Mouse (Mus musculus) forebrain, embryonic 15.5 days (tissue): ENCODE data around the gene Glb1l2. TPM values are rescaled to one million over a fixed set of nuclear protein-coding genes. Genes with fewer than 3 reads are reported as not detected.

Source experiments
- ATAC-seq: fragments of 200-750 bp; cut with Nextera tagmentation; replicated peaks from 2 replicates; pipeline ENCODE4 v1.8.0; 2017; ENCODE audit warnings: mild to moderate bottlenecking, moderate TSS enrichment, moderate library complexity
- H3K27ac ChIP-seq: fragments of 300-500 bp; sonication (generic); replicated peaks from 2 replicates; pipeline ENCODE4 v1.5.1; 2015; ENCODE audit warnings: mild to moderate bottlenecking, inconsistent platforms
- H3K27me3 ChIP-seq: fragments of 300-500 bp; sonication (generic); 2 replicates; pipeline ENCODE4 v1.6.1; 2015; ENCODE audit warnings: inconsistent platforms
- H3K36me3 ChIP-seq: fragments of 300-500 bp; sonication (generic); 2 replicates; pipeline ENCODE4 v1.6.1; 2015; ENCODE audit warnings: mild to moderate bottlenecking, inconsistent platforms
- H3K4me1 ChIP-seq: fragments of 300-500 bp; sonication (generic); 2 replicates; pipeline ENCODE4 v1.6.1; 2015; ENCODE audit warnings: inconsistent platforms
- H3K4me2 ChIP-seq: fragments of 300-500 bp; sonication (generic); replicated peaks from 2 replicates; pipeline ENCODE4 v1.6.1; 2015; ENCODE audit warnings: mild to moderate bottlenecking, inconsistent platforms
- H3K4me3 ChIP-seq: fragments of 300-500 bp; sonication (generic); 2 replicates; pipeline ENCODE4 v1.5.1; 2015; ENCODE audit warnings: mild to moderate bottlenecking, inconsistent platforms
- H3K9ac ChIP-seq: fragments of 300-500 bp; sonication (generic); replicated peaks from 2 replicates; pipeline ENCODE4 v1.6.1; 2015; ENCODE audit warnings: mild to moderate bottlenecking, inconsistent platforms
- H3K9me3 ChIP-seq: fragments of 300-500 bp; sonication (generic); 2 replicates; pipeline ENCODE4 v1.6.1; 2016; ENCODE audit warnings: inconsistent platforms
- WGBS: fragments of 180-500 bp; shearing (Covaris S2); methylation state at CpG from one replicate; pipeline ENCODE4 v1.1.7; 2015; ENCODE audit warnings: mixed read lengths; 5-methylcytosine and 5-hydroxymethylcytosine counted together
- polyA plus RNA-seq: library from polyadenylated mRNA; unstranded; fragments of >200 nt; fragmentation: Nextera tagmentation; extraction: Ambion mirVana; gene quantifications from 2 replicates; pipeline ENCODE4 v1.2.1, GENCODE M21; 2015

The Glb1l2 gene
- polyA plus RNA-seq, 1 experiment from 2014 or later, result 2.2 TPM

GRCm38 (mm10) chr9:26775700-26776099, 30.6 kb downstream of the Glb1l2 start:
- H3K4me3 ChIP-seq, result no peak overlapping the region
- H3K9ac ChIP-seq, result no peak overlapping the region
- H3K27me3 ChIP-seq, result no peaks in the 10 kb centered on the region
- H3K4me1 ChIP-seq, result no peaks in the 10 kb centered on the region
- H3K36me3 ChIP-seq, result no peaks in the 10 kb centered on the region
- 87% methylated on average over 2 of the region's 2 CpGs for WGBS
- no peaks in the 10 kb centered on the region for H3K9me3 ChIP-seq
- no peak overlapping the region for H3K27ac ChIP-seq
- no peak; the same call in 1 of the 2 replicates for ATAC-seq
- no peak overlapping the region for H3K4me2 ChIP-seq

GRCm38 (mm10) chr9:26768181-26768580, 38.1 kb downstream of the Glb1l2 start:
- WGBS, result 85% methylated on average over 3 of the region's 3 CpGs
- Histone ChIP-seq H3K4me2 (no peak overlapping the region), H3K9me3 (no peaks in the 10 kb centered on the region), H3K4me1 (no peaks in the 10 kb centered on the region), H3K27ac (no peak overlapping the region), H3K9ac (no peak overlapping the region), H3K4me3 (no peak overlapping the region), H3K27me3 (no peaks in the 10 kb centered on the region), H3K36me3 (peaks cover 5% of the 10 kb centered on the region; the same call in 1 of the 2 replicates)
- no peak for ATAC-seq

DNA sequence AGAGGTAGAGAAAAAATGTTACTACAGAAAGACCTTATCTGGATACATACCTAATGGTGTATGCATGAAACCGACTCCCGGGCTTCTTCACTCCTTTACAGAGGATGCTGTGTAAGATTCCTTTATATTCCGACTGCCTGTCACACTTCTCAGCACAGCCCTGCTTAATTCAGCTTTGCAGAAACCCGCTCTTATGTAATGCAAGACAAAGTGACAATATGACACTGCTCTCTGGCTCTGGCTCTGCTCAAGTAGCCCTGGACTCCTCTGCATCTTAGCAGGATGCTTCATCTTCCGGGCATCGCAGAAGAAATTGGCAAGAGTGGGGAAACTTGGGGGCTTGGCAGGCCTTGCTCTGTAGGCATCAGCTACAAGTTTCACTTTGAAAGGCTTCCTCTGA, 43.8 kb downstream of the Glb1l2 start:
- H3K4me1 ChIP-seq, result peaks cover 15% of the 10 kb centered on the region
- no peak overlapping the region for H3K9ac ChIP-seq
- WGBS, result 87% methylated on average over 6 of the region's 6 CpGs
- H3K27ac ChIP-seq, result no peak overlapping the region
- H3K9me3 ChIP-seq, result no peaks in the 10 kb centered on the region
- no peaks in the 10 kb centered on the region for H3K27me3 ChIP-seq
- ATAC-seq, result no peak
- no peak overlapping the region for H3K4me2 ChIP-seq
- H3K4me3 ChIP-seq, result no peak overlapping the region
- peaks cover 14% of the 10 kb centered on the region; the same call in 1 of the 2 replicates for H3K36me3 ChIP-seq

DNA sequence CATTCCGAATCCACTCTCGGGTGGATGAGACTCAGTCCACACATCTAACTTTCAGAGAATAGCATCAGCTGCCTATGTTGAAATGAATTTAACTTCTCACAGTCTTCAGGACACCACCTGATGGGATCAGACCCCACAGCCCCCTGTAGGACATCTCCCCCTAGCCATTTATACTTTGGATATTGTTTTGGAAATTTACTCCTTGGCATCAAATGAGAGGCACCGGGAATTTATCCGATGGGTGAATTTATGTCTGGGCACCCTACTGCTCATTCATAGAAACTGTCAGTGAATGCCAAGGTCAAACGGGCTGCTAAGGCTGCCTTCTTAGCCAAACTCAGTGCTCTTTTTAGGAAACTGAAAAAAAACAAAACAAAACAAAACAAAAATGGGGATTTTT, 45.7 kb downstream of the Glb1l2 start:
- Histone ChIP-seq H3K4me1 (peaks cover 15% of the 10 kb centered on the region), H3K36me3 (peaks cover 32% of the 10 kb centered on the region), H3K9ac (no peak overlapping the region), H3K27ac (no peak overlapping the region), H3K27me3 (no peaks in the 10 kb centered on the region), H3K4me2 (no peak overlapping the region), H3K9me3 (no peaks in the 10 kb centered on the region), H3K4me3 (no peak overlapping the region)
- 70% methylated on average over 5 of the region's 5 CpGs for WGBS
- ATAC-seq, result peak; percentile 29

GRCm38 (mm10) chr9:26760081-26760480, 46.2 kb downstream of the Glb1l2 start:
- Histone ChIP-seq H3K9ac (no peak overlapping the region), H3K27me3 (no peaks in the 10 kb centered on the region), H3K4me1 (peaks cover 15% of the 10 kb centered on the region), H3K27ac (no peak overlapping the region), H3K4me2 (no peak overlapping the region), H3K9me3 (no peaks in the 10 kb centered on the region), H3K4me3 (no peak overlapping the region), H3K36me3 (peaks cover 36% of the 10 kb centered on the region)
- 22% methylated on average over 9 of the region's 9 CpGs for WGBS
- ATAC-seq, result peak; percentile 79

GRCm38 (mm10) chr9:26748893-26749292, 57.4 kb downstream of the Glb1l2 start:
- H3K4me2 ChIP-seq, result no peak overlapping the region
- WGBS, result 66% methylated on average over 4 of the region's 4 CpGs
- H3K4me3 ChIP-seq, result no peak overlapping the region
- no peak for ATAC-seq
- H3K4me1 ChIP-seq, result no peaks in the 10 kb centered on the region; the same call in 1 of the 2 replicates
- no peak overlapping the region for H3K27ac ChIP-seq
- no peak overlapping the region for H3K9ac ChIP-seq
- peaks cover 5% of the 10 kb centered on the region for H3K36me3 ChIP-seq
- no peaks in the 10 kb centered on the region for H3K9me3 ChIP-seq
- H3K27me3 ChIP-seq, result no peaks in the 10 kb centered on the region

GRCm38 (mm10) chr9:26747121-26747520, 59.1 kb downstream of the Glb1l2 start:
- whole genome bisulfite sequencing, result 8% methylated on average over 4 of the region's 4 CpGs
- no peak overlapping the region for H3K9ac ChIP-seq
- H3K4me3 ChIP-seq, result no peak overlapping the region
- no peak overlapping the region for H3K27ac ChIP-seq
- H3K27me3 ChIP-seq, result no peaks in the 10 kb centered on the region
- H3K4me1 ChIP-seq, result peaks cover 7% of the 10 kb centered on the region
- ATAC-seq, result no peak
- no peak overlapping the region for H3K4me2 ChIP-seq
- H3K9me3 ChIP-seq, result no peaks in the 10 kb centered on the region
- peaks cover 3% of the 10 kb centered on the region for H3K36me3 ChIP-seq

- 0 out of 2 replicates have a peak, but pooled peaks have one; percentile 17 for ATAC-seq
These were observed 63.5 kb downstream of the Glb1l2 start for GRCm38 (mm10) chr9:26742817-26743216.

DNA sequence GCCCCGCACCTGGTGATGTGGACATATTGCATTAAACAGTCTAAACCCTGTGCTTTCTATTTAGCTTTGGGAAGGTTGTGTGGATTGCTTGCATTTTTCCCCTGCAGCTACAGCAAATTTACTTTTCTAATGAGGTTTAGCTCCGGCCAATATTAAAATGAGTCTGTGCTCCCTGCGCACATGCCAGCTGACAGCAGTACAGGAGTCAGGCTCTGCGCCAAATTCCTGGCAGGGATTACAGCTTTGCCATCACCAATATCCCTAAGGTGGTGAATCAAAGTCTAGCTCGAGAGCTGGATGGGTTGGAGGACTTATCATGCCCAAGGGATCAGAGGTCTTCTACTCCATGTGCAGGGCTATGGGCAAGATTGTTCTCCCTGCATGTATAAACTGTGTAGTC, 69.2 kb downstream of the Glb1l2 start:
- Histone ChIP-seq H3K27me3 (no peaks in the 10 kb centered on the region), H3K4me3 (peak overlapping the region; percentile 96), H3K4me1 (peaks cover 55% of the 10 kb centered on the region), H3K36me3 (no peaks in the 10 kb centered on the region), H3K9ac (no peak overlapping the region), H3K27ac (peak overlapping the region; percentile 8; the same call in 1 of the 2 replicates), H3K4me2 (peak overlapping the region; percentile 87), H3K9me3 (no peaks in the 10 kb centered on the region)
- no peak for ATAC-seq
- 40% methylated on average over 5 of the region's 5 CpGs for WGBS

More at GRCm38 (mm10) chr9:26742817-26743216, 63.5 kb downstream of the Glb1l2 start:
- peaks cover 19% of the 10 kb centered on the region for H3K4me1 ChIP-seq
- no peaks in the 10 kb centered on the region for H3K27me3 ChIP-seq
- 85% methylated on average over 3 of the region's 3 CpGs for WGBS
- H3K9me3 ChIP-seq, result no peaks in the 10 kb centered on the region
- H3K36me3 ChIP-seq, result no peaks in the 10 kb centered on the region
- H3K4me3 ChIP-seq, result no peak overlapping the region
- H3K4me2 ChIP-seq, result no peak overlapping the region
- H3K9ac ChIP-seq, result no peak overlapping the region
- H3K27ac ChIP-seq, result no peak overlapping the region

GRCm38 (mm10) chr9:26733986-26734385, 72.3 kb downstream of the Glb1l2 start:
- peak overlapping the region; percentile 87 for H3K4me2 ChIP-seq
- H3K4me3 ChIP-seq, result peak overlapping the region; percentile 96
- peak overlapping the region; percentile 94 for H3K9ac ChIP-seq
- no peaks in the 10 kb centered on the region for H3K27me3 ChIP-seq
- H3K9me3 ChIP-seq, result no peaks in the 10 kb centered on the region
- H3K36me3 ChIP-seq, result no peaks in the 10 kb centered on the region
- H3K27ac ChIP-seq, result peak overlapping the region; percentile 84
- peaks cover 54% of the 10 kb centered on the region for H3K4me1 ChIP-seq
- WGBS, result under 1% methylated on average over 37 of the region's 37 CpGs
- ATAC-seq, result peak; percentile 64

- Histone ChIP-seq H3K4me1 (peaks cover 48% of the 10 kb centered on the region), H3K9ac (peak within 1 kb of the TSS; percentile 94), H3K36me3 (no peaks in the 10 kb centered on the region), H3K27ac (peak within 1 kb of the TSS; percentile 84), H3K4me3 (peak within 1 kb of the TSS; percentile 96), H3K9me3 (no peaks in the 10 kb centered on the region), H3K4me2 (peak within 1 kb of the TSS; percentile 87), H3K27me3 (no peaks in the 10 kb centered on the region)
- WGBS, result under 1% methylated on average over 64 of the region's 65 CpGs
- ATAC-seq, result peak; percentile 88
These were observed 72.9 kb downstream of the Glb1l2 start, which contains the start of gene B3gat1 for GRCm38 (mm10) chr9:26733206-26733891. Gene B3gat1 (plus strand): TSS chr9:26733728.

DNA sequence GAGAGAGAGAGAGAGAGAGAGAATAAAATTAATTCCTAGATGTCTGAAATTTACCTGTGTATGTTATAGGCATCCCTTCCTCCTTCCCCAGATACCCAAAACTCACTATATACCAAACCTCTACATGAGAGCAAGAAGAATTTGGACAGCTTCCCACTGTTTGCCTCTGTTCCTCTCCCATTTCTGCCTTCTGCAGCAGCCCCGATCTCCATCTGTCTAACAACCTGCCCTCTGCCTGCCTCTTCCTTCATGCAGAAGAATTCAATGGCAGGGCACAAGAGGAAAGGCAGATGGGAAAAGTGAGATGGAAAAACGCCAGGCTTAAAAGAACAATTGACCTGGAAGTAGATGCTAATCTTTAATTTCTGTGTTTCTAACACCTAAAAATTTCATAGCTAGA, 77.7 kb downstream of the Glb1l2 start:
- no peak overlapping the region for H3K27ac ChIP-seq
- peaks cover 5% of the 10 kb centered on the region; the same call in 1 of the 2 replicates for H3K4me1 ChIP-seq
- H3K4me2 ChIP-seq, result no peak overlapping the region
- H3K9me3 ChIP-seq, result no peaks in the 10 kb centered on the region
- H3K4me3 ChIP-seq, result no peak overlapping the region
- H3K27me3 ChIP-seq, result no peaks in the 10 kb centered on the region
- WGBS, result 61% methylated on average over 2 of the region's 2 CpGs
- no peak overlapping the region for H3K9ac ChIP-seq
- H3K36me3 ChIP-seq, result no peaks in the 10 kb centered on the region
- ATAC-seq, result no peak
